Mouse (Mus musculus): ENCODE results near the gene Qsox1. TPM values are rescaled to one million over a fixed set of nuclear protein-coding genes. Genes with fewer than 3 reads are reported as not detected.

Qsox1 gene
- polyA plus RNA-seq, 1 experiment from 2014 or later = 12.0 TPM

DNA sequence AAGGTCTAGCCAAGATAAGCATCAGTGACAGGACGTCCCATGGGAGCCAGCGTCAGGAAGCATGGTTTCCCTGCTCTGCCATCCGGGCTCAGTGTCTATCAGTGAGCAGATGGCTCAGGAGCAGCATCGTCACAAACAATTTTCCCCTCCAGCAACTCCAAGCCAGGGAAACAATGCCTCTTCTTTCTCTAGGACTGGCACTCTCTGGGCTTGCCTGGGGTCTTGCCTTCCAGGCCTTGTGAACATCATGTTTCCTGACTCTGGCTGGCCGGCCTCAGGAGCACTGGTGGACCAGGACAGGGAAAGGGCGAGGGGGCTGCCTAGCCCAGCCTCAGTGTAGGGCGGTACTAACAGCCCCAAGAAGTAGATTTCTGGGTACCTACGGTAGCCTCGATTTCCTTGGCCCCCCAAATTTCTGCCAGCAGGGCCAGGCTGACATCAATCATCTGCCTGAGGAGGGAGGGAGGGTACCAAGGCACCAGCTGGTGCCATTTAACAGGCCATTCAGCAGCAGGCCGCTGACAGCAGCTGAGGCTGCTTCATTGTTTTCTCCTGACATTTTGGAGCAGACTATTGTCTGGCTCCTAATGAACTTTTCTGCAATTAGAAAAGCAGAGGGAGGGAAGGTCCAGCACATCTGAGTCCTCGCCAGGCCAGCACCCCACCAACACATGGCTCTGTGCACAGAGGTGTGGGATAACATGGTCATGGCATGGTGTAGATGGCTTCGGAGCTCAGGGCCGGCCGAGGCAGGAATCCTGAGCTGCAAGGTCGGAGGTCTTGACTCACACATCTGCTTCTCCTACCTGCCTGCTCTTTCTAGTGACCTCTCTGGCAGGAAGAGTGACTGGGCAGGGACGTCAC is 22.3 kb downstream of the Qsox1 start:
- H3K4me2 ChIP-seq (replicated peaks) = no peak overlapping the region
- no peaks in the 10 kb centered on the region for H3K9me3 ChIP-seq (ENCODE audit: control insufficient read depth, low read length)
- H3K9ac ChIP-seq = no peak overlapping the region
- 30% methylated on average over 16 of the region's 16 CpGs for WGBS
- H3K36me3 ChIP-seq (replicated peaks; ENCODE audit: control insufficient read depth, insufficient read depth) = peaks cover 30% of the 10 kb centered on the region
- peak; percentile 67 for DNase-seq (ENCODE audit: low spot score)
- no peaks in the 10 kb centered on the region for H3K27me3 ChIP-seq (ENCODE audit: control insufficient read depth, insufficient read depth, low read length)
- peak overlapping the region; percentile 88 for H3K27ac ChIP-seq
- H3K4me1 ChIP-seq (replicated peaks; ENCODE audit: control insufficient read depth, insufficient read depth, low read length) = peaks cover 14% of the 10 kb centered on the region; the same call in 1 of the 2 replicates
- ATAC-seq (ENCODE audit: low FRiP score) = peak; percentile 85
- H3K4me3 ChIP-seq (replicated peaks; ENCODE audit: low read length) = no peak overlapping the region

DNA sequence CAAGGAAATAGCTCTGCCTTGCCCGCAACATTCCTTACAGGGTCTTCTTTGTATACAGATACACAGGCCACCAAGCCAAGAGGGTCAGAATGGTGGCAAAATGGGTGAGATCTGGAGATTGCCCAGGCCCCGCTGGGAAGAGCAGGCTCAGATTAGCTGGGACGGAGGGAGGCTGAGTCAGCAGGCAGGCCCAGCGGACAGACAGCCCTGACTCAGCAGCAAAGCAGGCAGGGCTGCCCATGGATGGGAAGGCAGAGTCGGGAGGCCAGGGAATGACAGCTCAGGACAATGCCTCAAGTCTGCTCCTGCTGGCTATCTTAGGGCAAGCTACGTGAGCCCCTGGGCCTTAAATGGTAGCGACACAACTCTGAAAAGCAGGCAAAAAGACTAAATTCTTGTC is 26.8 kb downstream of the Qsox1 start:
- no peak for DNase-seq (ENCODE audit: low spot score)
- no peak overlapping the region for H3K4me3 ChIP-seq (replicated peaks; ENCODE audit: low read length)

GRCm38 (mm10) chr1:155784343-155785205 is 28.1 kb downstream of the Qsox1 start:
- H3K4me2 ChIP-seq (replicated peaks) = 0 out of 2 replicates have a peak overlapping the region, but pooled peaks have one; percentile 4
- no peak overlapping the region for H3K9ac ChIP-seq
- 41% methylated on average over 19 of the region's 19 CpGs for WGBS

More for the DNA sequence above, 26.8 kb downstream of the Qsox1 start:
- Histone ChIP-seq H3K27me3 (ENCODE audit: control insufficient read depth, insufficient read depth, low read length) (peaks cover 15% of the 10 kb centered on the region), H3K4me2 (replicated peaks) (no peak overlapping the region), H3K36me3 (replicated peaks; ENCODE audit: control insufficient read depth, insufficient read depth) (peaks cover 32% of the 10 kb centered on the region), H3K9me3 (ENCODE audit: control insufficient read depth, low read length) (no peaks in the 10 kb centered on the region), H3K9ac (no peak overlapping the region), H3K4me1 (replicated peaks; ENCODE audit: control insufficient read depth, insufficient read depth, low read length) (peaks cover 12% of the 10 kb centered on the region; the same call in 1 of the 2 replicates), H3K27ac (no peak overlapping the region)
- ATAC-seq (ENCODE audit: low FRiP score) = no peak
- WGBS = 47% methylated on average over 7 of the region's 7 CpGs

DNA sequence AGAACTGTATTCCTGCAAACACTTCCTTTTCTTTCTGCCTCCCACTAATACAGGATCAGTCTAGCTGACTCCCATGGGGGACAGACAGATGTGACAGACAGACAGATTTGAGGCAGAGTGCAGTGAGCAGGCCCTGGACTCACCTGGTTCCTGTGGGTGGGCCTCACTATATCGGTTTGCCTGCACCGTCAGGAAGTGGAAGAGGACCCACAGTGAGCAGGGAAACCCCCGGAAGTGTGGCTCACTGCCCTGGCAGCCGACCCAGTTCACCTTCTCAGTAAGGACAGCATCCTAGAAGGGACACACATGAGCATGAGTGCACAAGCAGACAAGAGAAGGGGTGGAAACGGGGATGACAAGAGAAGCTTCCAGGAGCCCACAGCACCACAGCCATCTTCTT is 30.3 kb downstream of the Qsox1 start:
- no peak for ATAC-seq (ENCODE audit: low FRiP score)

More at GRCm38 (mm10) chr1:155784343-155785205, 28.1 kb downstream of the Qsox1 start:
- no peaks in the 10 kb centered on the region for H3K4me1 ChIP-seq (replicated peaks; ENCODE audit: control insufficient read depth, insufficient read depth, low read length)
- ATAC-seq (ENCODE audit: low FRiP score) (peak; percentile 36; the same call in 1 of the 2 replicates), DNase-seq (ENCODE audit: low spot score) (peak; percentile 70)
- no peak overlapping the region for H3K27ac ChIP-seq
- peaks cover 40% of the 10 kb centered on the region for H3K36me3 ChIP-seq (replicated peaks; ENCODE audit: control insufficient read depth, insufficient read depth)
- no peak overlapping the region for H3K4me3 ChIP-seq (replicated peaks; ENCODE audit: low read length)
- H3K9me3 ChIP-seq (ENCODE audit: control insufficient read depth, low read length) = no peaks in the 10 kb centered on the region
- peaks cover 18% of the 10 kb centered on the region for H3K27me3 ChIP-seq (ENCODE audit: control insufficient read depth, insufficient read depth, low read length)

DNA sequence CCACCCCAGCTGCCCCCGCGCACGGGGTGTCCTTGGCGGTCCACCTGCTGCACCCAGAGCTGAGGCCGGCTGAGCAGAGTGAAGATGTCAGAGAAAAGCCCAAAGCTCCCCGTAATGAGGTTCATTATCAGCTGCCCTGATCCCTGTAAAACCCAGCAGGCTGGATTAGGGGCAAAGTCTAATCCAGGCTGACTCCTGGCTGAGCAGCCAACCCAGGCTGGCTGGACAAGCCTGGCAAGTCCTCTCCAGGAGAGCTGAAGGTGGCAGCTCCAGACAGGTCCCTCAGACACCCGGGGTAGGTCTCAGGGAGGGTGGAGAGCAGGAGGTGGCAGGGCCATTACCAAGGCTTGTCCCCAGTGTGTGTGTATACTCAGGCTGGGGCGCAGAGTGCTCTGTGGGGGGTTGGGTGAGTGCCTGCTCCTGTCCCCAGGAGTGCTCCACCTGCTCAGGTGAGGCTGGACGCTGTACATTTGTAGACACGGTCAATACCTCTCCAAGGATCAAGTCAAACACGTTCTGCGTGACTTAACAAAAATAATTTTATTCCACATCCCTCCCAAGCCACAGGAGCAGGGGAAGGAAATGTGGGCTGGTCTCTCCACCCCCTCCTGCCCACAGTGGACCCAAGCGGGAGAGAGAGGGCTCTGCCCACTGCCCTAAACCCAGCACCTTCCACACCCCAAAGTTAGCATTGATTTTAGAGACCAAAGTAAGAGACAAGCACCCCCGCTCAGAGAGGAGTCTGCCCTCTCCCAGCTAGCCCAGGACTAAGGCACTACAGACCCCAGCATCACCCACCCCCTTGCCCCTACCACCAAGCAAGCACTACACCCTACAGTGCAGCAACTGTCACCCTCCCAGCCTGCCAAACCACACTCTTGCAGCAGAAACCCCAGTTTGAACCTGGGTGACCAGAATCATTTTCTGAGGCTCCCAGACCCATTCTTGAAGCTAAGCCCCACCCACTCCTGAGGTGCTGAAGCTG is 34.8 kb downstream of the Qsox1 start:
- Histone ChIP-seq H3K4me2 (replicated peaks) (no peak overlapping the region), H3K4me1 (replicated peaks; ENCODE audit: control insufficient read depth, insufficient read depth, low read length) (no peaks in the 10 kb centered on the region), H3K27me3 (ENCODE audit: control insufficient read depth, insufficient read depth, low read length) (peaks cover 29% of the 10 kb centered on the region), H3K27ac (no peak overlapping the region), H3K4me3 (replicated peaks; ENCODE audit: low read length) (no peak overlapping the region), H3K36me3 (replicated peaks; ENCODE audit: control insufficient read depth, insufficient read depth) (peaks cover 29% of the 10 kb centered on the region), H3K9me3 (ENCODE audit: control insufficient read depth, low read length) (peaks cover 10% of the 10 kb centered on the region), H3K9ac (no peak overlapping the region)
- WGBS = 64% methylated on average over 14 of the region's 14 CpGs
- ATAC-seq (ENCODE audit: low FRiP score) (0 out of 2 replicates have a peak, but pooled peaks have one; percentile 21), DNase-seq (ENCODE audit: low spot score) (no peak)

More for the DNA sequence above, 30.3 kb downstream of the Qsox1 start:
- no peak for DNase-seq (ENCODE audit: low spot score)
- WGBS = 78% methylated on average over 5 of the region's 5 CpGs
- H3K36me3 ChIP-seq (replicated peaks; ENCODE audit: control insufficient read depth, insufficient read depth) = peaks cover 42% of the 10 kb centered on the region
- no peak overlapping the region for H3K27ac ChIP-seq
- H3K4me2 ChIP-seq (replicated peaks) = no peak overlapping the region
- no peak overlapping the region for H3K4me3 ChIP-seq (replicated peaks; ENCODE audit: low read length)
- no peaks in the 10 kb centered on the region for H3K4me1 ChIP-seq (replicated peaks; ENCODE audit: control insufficient read depth, insufficient read depth, low read length)
- no peaks in the 10 kb centered on the region for H3K9me3 ChIP-seq (ENCODE audit: control insufficient read depth, low read length)
- H3K27me3 ChIP-seq (ENCODE audit: control insufficient read depth, insufficient read depth, low read length) = peaks cover 18% of the 10 kb centered on the region
- H3K9ac ChIP-seq = no peak overlapping the region

DNA sequence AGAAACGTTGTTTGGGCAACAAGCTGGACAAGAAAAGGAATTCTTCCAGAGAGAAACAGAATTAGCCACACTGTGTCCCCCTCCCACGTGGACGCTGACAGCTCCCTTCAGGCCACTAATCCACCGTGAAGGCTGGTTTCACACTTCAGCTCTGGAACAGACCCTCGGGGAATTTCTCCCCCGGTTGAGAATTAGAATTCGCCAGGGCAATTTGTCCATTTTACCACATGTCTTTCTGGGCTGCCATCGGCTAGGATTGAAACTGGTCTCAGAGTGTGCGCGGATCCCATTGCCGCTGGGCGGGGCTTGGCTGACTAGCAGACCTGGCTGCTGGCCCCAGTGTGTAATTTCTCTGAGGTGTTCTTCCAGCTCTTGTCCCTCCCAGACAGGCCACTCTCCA is 53.5 kb downstream of the Qsox1 start:
- peak; percentile 77 for DNase-seq (ENCODE audit: low spot score)
- Histone ChIP-seq H3K4me2 (replicated peaks) (no peak overlapping the region), H3K4me1 (replicated peaks; ENCODE audit: control insufficient read depth, insufficient read depth, low read length) (no peaks in the 10 kb centered on the region), H3K9ac (no peak overlapping the region), H3K27ac (no peak overlapping the region), H3K36me3 (replicated peaks; ENCODE audit: control insufficient read depth, insufficient read depth) (no peaks in the 10 kb centered on the region), H3K27me3 (ENCODE audit: control insufficient read depth, insufficient read depth, low read length) (peaks cover 59% of the 10 kb centered on the region), H3K9me3 (ENCODE audit: control insufficient read depth, low read length) (no peaks in the 10 kb centered on the region), H3K4me3 (replicated peaks; ENCODE audit: low read length) (no peak overlapping the region)
- ATAC-seq (ENCODE audit: low FRiP score) = peak; percentile 90
- WGBS = 21% methylated on average over 12 of the region's 12 CpGs

DNA sequence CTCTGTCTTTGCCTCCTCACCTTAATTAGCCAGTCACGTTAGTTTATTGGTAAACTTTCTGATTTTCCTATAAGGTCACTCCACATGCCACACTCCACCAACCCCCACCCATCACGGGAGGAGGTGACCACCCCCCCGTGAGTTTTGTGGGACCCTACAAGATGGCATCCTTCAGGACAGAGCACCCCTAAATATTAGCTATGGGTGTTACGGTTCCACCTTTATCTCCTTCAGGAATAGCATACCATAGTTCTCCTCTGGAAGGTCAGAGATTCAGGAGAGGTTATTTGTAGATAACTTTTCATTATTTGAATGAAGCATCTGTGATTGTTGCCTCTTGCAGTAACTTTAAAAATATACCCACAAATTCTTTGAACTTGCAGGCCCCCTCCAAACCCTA is 54.0 kb downstream of the Qsox1 start:
- Histone ChIP-seq H3K4me2 (replicated peaks) (no peak overlapping the region), H3K4me1 (replicated peaks; ENCODE audit: control insufficient read depth, insufficient read depth, low read length) (no peaks in the 10 kb centered on the region), H3K9ac (no peak overlapping the region), H3K27ac (no peak overlapping the region), H3K36me3 (replicated peaks; ENCODE audit: control insufficient read depth, insufficient read depth) (no peaks in the 10 kb centered on the region), H3K4me3 (replicated peaks; ENCODE audit: low read length) (no peak overlapping the region), H3K27me3 (ENCODE audit: control insufficient read depth, insufficient read depth, low read length) (peaks cover 63% of the 10 kb centered on the region), H3K9me3 (ENCODE audit: control insufficient read depth, low read length) (no peaks in the 10 kb centered on the region)
- ATAC-seq (ENCODE audit: low FRiP score) (no peak; the same call in 1 of the 2 replicates), DNase-seq (ENCODE audit: low spot score) (no peak)
- WGBS = 62% methylated on average over 4 of the region's 4 CpGs

DNA sequence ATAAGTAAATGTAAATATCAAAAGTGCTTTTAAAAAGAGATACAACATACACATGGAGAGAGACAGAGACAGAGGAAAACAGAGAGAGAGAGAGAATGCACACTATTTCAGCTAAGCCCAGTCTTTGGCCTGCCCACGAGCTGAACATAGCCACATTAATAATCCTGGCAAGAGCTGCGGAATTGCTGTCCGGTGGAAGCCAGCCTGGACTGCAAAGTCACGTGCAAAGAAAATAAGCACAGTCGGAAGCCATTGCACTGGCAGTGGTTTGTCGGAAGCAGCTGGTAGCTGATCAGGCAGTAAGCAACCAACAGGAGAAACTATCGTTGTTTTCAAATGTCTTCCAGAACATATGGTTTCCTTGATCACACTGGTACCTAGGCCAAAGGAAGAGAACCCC is 55.1 kb downstream of the Qsox1 start:
- H3K4me1 ChIP-seq (replicated peaks; ENCODE audit: control insufficient read depth, insufficient read depth, low read length) = no peaks in the 10 kb centered on the region
- H3K9me3 ChIP-seq (ENCODE audit: control insufficient read depth, low read length) = no peaks in the 10 kb centered on the region
- ATAC-seq (ENCODE audit: low FRiP score) (no peak), DNase-seq (ENCODE audit: low spot score) (no peak)
- H3K27ac ChIP-seq = no peak overlapping the region
- WGBS = 38% methylated on average over 7 of the region's 7 CpGs
- H3K4me3 ChIP-seq (replicated peaks; ENCODE audit: low read length) = no peak overlapping the region
- H3K4me2 ChIP-seq (replicated peaks) = no peak overlapping the region
- H3K27me3 ChIP-seq (ENCODE audit: control insufficient read depth, insufficient read depth, low read length) = peaks cover 66% of the 10 kb centered on the region
- no peak overlapping the region for H3K9ac ChIP-seq
- H3K36me3 ChIP-seq (replicated peaks; ENCODE audit: control insufficient read depth, insufficient read depth) = no peaks in the 10 kb centered on the region
